Mouse (Mus musculus): ENCODE data around the gene C130050O18Rik.

Gene C130050O18Rik

DNA sequence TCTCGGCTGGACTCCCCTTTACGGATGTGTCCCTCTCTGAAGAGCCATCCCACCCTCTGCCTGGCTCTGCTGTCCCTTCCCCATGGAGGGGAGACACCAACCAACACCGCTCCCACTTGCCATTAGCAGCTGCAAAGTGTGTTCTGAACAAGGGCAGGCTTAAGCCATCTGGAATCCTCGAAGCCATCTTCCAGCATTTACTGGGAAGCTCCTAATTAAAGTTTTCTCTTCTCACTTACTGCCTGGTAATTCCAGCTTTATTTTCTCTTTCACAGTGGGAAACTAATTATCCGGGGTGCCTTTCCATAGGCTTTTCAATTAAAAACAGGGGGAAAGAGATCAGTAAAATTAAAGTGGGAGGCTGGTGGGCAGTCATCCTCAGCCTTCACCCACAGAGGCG lies 27.3 kb downstream of the C130050O18Rik start:
- no peak for DNase-seq

DNA sequence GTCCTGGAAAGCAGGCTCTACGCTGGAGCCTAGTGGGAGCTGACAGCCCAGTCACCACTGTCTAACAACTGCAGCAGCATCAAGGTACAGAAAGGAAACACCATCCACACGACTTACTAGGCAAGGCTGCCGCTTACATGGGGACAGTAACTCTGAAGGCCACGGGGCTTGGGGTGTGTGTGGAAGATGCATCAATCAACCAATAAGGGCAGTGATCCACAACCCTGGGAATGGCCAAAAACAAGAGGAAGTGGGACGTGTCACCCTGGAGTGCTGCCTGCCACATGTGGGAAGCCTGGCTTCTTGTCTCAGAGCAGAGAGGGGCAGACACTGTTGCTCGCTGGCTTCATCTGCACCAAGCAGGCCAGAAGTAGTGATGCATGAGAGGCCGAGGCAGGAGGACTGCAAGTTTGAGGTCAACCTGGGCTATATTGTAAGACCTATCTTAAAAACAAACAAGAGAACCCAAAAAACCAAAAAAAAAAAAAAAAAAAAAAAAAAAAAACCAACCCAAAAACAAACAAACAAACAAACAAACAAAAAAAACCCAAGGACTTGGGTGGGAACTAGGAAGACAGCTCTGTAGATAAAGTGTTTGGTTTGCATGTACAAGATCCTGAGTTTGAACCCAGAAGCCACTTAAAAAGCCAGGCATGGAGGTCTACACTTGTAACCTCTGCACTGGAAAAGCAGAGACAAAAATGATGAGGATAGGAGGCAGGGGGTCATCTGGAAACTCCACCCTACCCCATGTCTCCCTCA lies 27.8 kb downstream of the C130050O18Rik start:
- no peak for DNase-seq

DNA sequence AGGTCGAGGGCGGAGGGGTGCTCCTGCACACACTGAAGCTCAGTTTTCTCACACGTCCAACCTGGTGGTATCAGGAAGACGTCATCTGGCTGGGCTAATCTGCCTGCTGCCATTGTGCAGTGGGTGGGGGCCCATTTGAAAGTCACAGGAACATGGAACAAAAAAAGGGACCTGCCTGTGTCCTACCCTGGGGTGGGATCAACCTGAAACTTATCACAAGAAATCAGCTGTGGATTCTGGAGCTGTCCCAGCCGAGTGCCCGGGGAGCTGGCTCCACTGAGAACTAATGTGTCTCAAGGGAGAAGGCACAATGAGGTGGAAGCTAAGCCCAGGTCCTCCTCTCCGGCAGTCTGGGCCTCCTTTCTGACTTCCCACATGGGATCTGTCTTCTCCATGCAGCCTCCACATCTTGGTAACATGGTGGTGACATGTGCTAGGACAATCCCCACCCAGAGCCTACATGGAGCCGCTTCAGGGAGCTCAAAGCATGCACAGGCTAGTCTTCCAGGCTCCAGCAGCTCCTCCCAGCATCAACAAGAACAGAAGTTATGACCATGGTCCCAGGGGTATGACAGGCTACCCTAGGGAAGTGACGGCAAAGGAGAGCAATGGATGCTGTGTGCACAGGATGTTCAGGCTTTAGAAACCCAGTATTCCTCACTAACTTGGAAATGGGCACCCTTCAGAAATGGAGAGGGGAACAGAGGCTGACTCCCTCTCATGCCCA lies 28.9 kb downstream of the C130050O18Rik start:
- DNase-seq = no peak

DNA sequence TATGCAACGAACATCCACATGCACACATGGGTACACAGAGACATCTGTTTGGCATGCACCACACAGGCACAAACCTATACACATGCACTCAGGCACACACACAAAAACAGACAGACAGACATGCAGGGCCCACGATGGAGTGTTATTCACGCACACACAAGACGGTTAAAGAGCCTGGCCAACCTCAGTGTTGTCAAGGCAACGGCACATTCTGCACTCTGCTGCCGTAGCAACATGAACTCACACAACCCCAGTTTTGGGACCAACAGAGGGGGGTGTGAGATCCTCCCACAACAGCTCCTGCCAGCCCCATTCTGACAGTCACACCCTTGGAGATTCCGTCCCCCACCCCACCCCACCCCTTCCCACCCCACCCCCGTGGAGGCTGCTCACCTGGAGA lies 29.9 kb downstream of the C130050O18Rik start:
- peak; percentile 72 for DNase-seq

DNA sequence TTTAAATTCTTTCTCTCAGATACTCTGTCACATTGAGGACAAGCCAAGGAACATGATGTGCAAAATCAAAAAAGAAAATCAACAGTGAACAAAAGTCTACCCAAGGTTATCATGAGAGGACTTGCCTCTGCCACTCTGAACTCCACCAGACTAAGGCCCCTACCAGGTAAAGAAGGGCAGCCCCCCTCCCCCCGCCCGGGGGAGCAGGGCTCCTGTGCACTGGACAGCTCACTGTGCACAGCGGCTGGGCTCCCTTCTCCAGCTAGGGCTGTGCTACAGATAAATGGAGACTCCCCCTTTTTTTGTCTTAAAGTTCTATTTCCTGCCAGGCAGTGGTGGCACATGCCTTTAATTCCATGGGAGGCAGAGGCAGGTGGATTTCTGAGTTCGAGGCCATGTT lies 32.7 kb downstream of the C130050O18Rik start:
- no peak for DNase-seq

DNA sequence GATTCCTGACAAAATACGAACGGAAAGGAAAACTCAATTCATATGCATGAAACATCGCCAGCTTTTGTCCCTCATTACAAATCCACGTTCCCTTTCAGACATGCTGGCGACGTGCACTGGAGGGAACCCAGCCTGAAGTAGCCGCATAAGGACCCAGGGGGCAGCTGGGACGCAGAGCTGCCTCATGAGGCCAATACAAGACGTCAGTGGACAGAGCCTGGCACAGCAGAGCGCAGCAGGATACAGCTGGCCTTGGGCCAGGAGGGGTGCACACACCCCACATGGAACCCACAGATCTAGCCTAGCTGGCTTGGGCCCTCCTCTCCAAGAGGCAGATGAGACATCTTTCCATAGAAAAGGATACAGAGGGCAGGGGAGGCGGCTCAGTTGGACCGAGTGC lies 33.4 kb downstream of the C130050O18Rik start:
- no peak for DNase-seq

DNA sequence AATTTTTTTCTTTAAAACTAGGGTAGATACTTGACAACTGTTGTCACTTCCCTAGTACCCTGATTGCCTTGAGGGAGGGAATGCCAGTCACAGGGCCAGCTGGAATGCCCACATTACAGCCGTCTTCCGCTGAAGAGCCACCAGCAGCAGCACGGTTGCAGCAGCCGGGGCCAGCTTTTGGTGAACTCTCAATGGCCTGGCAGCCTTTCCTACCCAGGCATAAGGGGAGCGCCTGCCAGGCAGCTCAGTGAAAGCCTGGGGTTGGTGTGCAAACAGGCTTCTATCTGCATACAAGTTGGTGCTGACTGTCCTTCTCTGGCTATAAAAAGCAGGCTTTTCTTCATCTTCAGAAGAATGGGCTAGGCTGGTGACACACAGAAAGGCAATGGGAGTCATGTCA lies 35.4 kb downstream of the C130050O18Rik start:
- no peak for DNase-seq

DNA sequence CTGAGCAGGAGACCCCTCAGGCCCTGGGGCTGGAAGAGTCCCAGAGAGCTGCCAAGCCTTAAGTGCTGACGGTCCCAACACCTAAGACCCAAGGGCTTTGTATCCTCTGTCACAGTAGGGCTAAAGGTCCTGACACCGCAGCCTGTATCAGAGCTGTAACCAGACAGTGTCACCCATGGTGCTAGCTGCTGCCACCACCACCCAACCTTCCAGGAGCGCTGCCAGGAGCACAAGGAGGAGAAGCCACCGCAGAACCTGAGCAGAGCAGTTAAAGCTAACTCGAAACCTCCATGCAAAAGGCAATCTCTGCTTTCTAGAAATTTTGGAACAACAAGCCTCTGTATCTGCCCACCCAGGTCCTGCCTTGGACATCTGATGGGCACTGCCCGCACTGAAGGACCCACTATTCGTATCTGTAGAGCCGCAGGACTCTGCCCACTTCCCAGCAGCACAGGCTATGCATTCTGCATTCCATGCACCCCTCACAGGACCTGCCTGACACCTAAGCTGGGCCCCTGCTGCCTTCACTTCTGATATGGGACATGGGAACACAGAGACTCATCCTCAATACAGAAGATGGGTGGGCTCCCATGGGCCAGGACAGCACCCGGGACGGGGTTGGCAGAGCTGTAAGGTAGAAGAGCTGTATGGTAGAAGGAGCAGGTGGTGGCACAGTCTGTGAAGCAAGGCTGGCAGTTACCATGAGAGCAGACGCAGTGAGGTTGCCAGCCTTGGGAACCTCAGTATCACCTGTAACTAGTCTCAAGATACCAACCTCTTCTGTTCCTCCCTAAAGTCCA lies 36.0 kb downstream of the C130050O18Rik start:
- no peak for DNase-seq

DNA sequence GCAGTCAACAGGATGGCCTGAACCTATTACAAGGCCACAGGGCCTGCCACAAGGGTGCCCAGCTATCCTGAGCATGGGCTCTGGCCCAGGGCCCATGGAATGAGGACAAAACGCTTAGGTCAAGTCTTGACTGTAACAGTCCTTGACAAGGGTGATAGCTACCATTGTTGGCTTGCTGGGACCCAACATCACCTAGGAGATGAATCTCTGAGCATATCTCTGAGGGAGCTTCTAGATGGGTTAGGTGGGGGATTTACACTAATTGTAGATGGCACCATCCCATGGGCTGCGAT lies 36.6 kb downstream of the C130050O18Rik start:
- no peak for DNase-seq

DNA sequence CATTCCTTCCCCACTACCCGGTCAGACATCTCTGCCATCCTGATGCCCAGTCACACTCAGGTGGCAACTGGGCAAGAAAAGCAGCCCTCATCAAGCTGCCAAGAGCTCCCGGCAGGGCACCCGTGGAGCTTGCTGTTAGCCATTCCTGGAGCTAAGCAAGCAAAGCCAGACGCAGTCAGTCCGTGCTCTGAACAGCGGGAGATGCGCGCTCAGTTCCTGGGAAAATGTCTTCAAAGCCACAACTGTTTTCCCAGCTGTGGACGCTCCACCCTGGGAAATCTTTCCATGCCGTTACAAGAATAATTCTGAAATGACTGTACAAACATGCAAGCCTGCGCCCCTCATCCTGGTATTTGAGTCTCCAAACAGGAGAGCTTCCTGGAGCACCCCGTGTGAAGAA lies 37.3 kb downstream of the C130050O18Rik start:
- DNase-seq = no peak

DNA sequence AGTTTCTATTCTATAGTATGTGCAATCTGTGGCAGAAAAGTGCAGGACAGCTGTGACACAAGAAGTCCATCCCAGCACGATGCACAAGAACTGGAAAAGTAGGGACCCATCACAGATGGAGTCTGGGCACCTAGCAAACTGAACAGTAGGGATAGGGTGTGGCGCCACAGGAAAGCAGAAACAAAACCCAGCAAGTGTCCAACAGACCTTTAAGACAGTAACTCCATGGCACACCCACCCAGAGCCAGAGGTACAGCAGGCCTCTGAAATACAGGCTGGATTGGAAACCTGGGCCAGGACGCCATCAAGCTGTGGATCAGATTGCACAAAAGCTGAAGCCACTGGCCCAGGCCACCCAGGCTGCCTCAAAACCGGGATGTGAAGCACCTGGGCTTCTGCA lies 37.9 kb downstream of the C130050O18Rik start:
- DNase-seq = no peak

DNA sequence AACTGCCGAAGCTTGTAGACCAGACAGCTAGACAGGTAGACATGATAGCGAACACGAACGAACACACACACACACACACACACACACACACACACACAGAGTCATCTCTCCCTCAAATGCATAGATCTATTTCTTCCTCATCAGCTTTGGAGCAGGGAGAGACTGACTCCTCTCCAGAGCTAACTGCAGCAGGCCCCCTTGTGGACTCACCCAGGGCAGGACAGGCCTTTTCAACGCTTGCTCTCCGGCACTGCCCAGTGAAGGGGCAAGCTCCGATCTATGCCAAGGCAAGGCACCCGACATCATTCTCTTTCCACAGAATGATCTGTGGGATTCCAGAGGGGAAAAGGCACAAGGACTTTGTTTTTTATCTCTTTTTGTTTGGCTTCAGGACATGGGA lies 40.2 kb downstream of the C130050O18Rik start:
- no peak for DNase-seq

DNA sequence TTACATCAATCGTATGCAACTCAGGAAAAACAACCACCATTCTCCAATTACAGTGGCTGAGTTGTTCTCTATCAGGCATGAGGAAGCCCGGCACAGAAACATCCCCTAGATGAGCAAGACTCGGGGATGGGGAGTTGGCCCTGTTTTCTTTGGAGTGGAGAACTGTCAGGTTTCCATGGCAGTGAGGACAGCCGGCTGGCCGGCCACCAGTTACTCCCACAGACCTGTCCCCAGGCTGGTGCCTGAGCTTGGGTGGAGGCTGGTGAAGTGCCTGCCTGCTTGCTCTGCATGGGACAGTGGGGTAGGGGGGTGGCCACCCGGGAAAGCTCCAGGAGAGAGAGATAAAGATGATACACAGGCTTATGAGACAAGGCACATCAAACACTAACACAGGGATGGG lies 42.9 kb downstream of the C130050O18Rik start:
- DNase-seq = peak; percentile 61

DNA sequence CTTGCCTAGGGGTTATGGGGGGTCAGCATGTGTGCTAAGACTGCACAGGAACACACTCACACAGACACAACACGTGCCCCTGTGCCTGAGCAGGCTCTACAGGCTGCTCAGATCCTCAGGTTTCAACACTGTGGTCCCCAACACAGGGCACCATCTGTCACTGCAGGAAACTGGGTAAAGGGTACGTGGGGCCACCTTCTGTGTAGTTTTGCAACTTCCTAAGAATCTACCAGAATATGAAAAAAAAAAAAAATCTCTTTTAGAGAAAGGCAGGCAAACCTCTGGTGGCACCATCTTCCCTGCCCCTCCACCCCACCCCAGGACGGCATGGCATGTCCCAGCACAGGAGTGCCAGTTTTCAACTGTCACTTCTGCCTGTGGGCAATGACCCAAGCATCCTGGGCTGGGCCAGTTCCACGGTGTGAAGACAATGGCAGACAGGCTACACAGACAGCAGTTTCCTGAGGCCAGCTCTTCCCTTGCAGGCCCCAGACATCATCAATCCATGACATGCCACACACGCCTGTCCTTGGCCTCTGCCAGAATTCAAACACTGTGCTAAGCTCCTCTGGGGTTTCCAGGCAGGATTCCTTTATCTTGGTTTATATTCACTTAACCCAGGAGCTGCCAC lies 44.2 kb downstream of the C130050O18Rik start:
- DNase-seq = no peak

DNA sequence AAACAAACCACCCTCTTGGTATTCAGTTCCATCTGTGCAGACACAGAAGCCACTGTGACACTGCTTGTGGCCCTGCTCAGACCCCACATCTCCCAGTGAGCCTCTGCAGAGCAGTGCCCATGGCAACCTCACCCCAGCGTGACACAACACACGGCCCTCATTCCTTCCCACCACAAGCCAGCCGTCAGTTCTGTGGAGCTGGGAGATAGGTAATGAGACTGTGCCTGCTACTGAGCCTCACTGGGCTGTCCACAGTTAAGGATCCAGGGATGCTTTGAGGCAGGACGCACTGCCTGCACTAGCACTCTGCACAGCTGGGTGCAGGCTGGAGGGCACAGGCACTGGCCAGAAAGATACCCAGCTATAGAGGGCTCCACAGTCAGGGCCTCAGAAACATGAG lies 44.8 kb downstream of the C130050O18Rik start:
- DNase-seq = no peak

DNA sequence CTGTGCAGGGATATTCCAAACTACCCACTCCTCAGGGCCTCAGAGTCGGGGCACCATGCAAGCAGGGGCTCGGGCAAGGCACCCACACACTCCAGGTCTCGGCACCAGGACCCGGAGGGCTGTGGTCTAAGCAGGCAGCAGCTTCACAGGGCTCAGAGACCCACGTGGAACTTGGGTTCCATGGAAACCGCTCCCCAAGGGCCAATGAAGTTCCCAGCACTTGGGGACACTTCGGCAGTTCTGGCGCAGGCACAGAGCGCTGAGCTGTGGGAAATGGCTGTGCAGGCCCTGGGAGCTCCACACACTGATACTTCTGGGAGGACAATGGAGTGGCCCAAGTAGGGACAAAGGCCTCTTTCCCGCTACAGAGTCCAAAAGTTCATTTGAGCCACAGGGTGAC lies 48.0 kb downstream of the C130050O18Rik start:
- DNase-seq = no peak

DNA sequence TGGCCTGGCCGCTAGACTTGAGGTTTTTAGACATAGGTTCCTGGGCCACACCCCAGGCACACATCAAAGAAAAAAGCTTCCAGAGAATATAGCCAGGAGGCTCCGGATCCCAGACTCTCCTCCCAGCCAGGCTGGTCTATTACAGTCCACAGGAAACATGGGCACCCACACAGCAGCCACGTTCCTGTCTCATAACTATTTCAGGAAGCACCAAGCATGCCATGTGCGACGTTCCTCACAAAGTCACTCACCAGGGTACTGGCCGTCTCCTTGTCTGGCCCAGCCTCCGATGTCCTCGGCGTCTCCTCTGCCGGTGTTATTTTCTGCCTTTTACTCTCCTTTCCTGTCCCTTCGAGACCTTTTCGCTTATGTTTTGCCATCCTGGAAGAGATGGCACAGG lies 50.1 kb downstream of the C130050O18Rik start:
- DNase-seq = no peak

DNA sequence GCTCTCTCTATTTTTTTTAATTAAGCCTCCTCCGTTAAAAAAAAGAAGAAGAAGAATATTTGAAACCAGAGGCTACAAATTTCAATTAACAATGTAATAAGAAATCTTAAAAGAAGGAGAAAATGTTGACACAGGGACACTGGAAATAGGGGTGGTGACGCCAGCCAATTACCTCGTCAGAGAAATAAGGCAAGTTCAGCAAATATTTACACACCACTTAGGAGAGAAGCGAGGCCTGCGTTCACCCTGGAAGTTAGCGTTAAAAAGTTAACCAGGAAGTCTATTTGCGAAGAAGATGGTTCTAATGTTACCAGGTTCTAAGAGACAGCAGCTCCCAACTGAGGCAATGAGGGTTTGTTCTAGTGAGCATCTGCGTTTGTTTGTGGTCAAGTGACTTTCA lies 52.2 kb downstream of the C130050O18Rik start:
- no peak for DNase-seq

DNA sequence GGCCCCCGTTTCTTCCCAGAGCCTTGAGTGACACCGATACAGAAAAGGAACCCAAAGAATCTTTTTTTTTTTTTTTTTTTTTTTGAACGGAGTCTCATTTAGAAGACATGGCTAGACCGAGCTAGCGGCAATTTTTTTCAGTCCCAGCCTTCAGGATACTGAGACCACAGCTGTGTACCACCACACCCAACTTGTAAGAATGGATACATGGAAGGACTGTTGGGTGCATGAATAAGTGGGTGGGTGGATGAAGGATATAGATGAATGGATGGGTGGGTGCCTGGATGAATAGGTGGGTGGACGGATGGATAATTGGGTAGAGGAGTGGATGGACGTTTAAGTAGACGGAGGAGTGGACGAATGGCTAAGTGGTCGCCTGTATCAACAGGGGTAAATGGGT lies 54.9 kb downstream of the C130050O18Rik start:
- DNase-seq = no peak

DNA sequence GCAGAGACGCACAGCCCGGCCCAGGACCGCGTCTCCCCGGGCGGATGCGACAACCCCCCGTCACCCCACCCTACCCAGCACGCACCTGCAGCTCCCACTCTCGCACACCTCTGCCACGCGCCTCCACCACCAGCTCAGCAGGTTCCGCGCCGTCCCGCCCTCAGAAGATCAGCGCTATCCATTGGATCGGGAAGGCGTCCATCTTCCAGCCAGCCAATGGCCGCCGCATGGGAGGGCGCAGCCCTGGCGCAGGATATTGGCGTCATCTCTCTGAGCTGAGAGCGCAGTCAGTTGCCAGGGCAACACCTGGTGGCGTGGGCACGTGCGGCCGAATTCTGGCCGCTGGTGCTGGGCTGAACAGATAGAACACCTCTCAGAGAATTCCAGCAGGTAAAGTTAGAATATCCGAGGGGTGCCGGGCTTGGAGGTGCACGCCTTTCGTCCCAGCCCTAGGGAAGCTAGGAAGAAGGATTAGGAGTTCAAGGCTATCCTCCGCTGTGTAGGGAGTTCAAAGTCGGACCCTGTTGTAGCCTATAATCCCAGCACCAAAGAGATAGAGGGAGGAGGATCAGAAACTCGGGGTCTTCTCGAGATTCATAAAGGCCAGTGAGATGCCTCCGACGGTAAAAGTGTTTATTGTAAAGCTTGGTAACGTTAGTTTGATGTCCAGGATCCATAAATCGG lies 55.4 kb downstream of the C130050O18Rik start, which contains the start of gene 3110082I17Rik:
Gene 3110082I17Rik (minus strand): TSS at position 144 of the 684 bp plus-strand sequence.
- peak; percentile 99 for DNase-seq

DNA sequence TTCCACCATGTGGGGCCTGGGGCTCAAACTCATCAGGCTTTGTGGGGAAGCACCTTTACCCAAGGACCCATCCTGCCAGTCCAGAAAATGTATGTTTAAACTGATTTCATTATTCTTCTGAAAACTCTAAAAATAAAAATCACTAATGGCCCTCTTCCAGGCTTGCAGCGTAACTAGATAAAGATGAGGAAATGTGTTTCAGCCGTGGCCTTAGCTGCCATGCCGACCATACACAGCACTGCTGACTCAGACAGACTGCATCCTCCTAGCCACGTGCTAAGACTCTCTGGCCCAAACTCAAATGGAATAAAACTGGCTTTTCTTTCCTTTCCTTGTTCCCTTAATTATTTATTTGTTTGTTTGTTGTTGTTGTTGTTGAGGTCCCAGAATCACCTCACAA lies 59.8 kb downstream of the C130050O18Rik start:
- DNase-seq = no peak

Measured in right cerebral cortex, postnatal 25 days (tissue).